Mouse (Mus musculus) CH12.LX (cell line): Measurements from ENCODE around the gene Hoxa11.

Experiments
- CHD2 ChIP-seq: IDR thresholded peaks from 2 replicates; pipeline ENCODE4 v1.6.1; 2011; ENCODE audit warnings: low read length, improper control_type of control experiment
- CTCF ChIP-seq, 2 experiments: IDR thresholded peaks in 1 of 2; conservative IDR thresholded peaks in 1 of 2; 2 replicates each; pipeline ENCODE4 v1.5.1; 2011 to 2012; ENCODE audit warnings: low read depth in 2 of 2, low read length in 2 of 2, improper control_type of control experiment in 1 of 2, inconsistent platforms in 1 of 2, mild to moderate bottlenecking in 1 of 2, moderate library complexity in 1 of 2
- ELF1 ChIP-seq: IDR thresholded peaks from 2 replicates; pipeline ENCODE4 v1.6.1; 2014; ENCODE audit warnings: low read depth, mild to moderate bottlenecking, inconsistent platforms, low read length, improper control_type of control experiment
- GABPA ChIP-seq: IDR thresholded peaks from 2 replicates; pipeline ENCODE4 v1.6.1; 2012; ENCODE audit warnings: low read depth, low read length, improper control_type of control experiment, inconsistent platforms; ENCODE audit not compliant: insufficient replicate concordance
- MEF2A ChIP-seq: IDR thresholded peaks from 2 replicates; pipeline ENCODE4 v1.6.1; 2014; ENCODE audit warnings: low read depth, mild to moderate bottlenecking, inconsistent platforms, low read length, improper control_type of control experiment, borderline replicate concordance
- NRF1 ChIP-seq: IDR thresholded peaks from 2 replicates; pipeline ENCODE4 v1.6.1; 2014; ENCODE audit warnings: low read depth, mild to moderate bottlenecking, inconsistent platforms, low read length, improper control_type of control experiment, moderate library complexity
- POLR2A ChIP-seq: IDR thresholded peaks from 2 replicates; pipeline ENCODE4 v1.6.1; 2011; ENCODE audit warnings: low read depth, mild to moderate bottlenecking, improper control_type of control experiment, low read length
- RAD21 ChIP-seq: IDR thresholded peaks from 2 replicates; pipeline ENCODE4 v1.6.1; 2011; ENCODE audit warnings: low read depth, mild to moderate bottlenecking, low read length, improper control_type of control experiment, moderate library complexity
- TBP ChIP-seq: conservative IDR thresholded peaks from 2 replicates; pipeline ENCODE4 v1.6.1; 2011; ENCODE audit warnings: low read depth, low read length, improper control_type of control experiment
- ZNF384 ChIP-seq: IDR thresholded peaks from 2 replicates; pipeline ENCODE4 v1.6.1; 2012; ENCODE audit warnings: low read depth, low read length, improper control_type of control experiment, inconsistent platforms

DNA sequence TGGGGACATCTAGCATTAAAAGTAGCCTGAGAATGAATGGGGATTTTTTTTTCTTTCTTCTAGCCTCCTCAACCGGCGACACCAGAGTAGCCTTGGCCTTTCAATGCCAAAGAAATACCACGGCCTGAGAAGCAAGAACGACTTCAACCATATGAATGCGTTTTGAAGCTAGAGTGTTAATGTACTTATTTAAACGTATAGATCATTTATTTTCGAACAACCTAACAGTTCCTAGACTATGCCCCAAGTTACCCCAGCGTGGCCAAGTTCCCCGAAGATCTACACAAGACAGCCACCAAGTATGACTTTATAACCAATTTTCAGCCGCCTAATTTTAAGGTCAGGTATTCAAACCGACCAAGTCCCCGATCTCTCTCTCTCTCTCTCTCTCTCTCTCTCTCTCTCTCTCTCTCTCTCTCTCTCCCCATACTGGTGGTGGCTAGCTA lies 24.7 kb downstream of the Hoxa11 start:
- no peak for TF ChIP-seq ELF1
- TF ChIP-seq CTCF (conservative IDR thresholded peaks at IDR 0.05 in 1 of 2, IDR thresholded peaks at IDR 0.05 in 1 of 2; ENCODE audit: low read depth in 2 of 2, low read length in 2 of 2), result no peak
- no peak for TF ChIP-seq POLR2A
- no peak for TF ChIP-seq RAD21
- no peak for TF ChIP-seq TBP
- no peak for TF ChIP-seq GABPA
- TF ChIP-seq NRF1, result no peak
- TF ChIP-seq ZNF384, result no peak
- no peak for TF ChIP-seq MEF2A
- no peak for TF ChIP-seq CHD2
